Mouse (Mus musculus): Measurements from ENCODE around the gene Palm2.

- TF ChIP-seq POLR2A (IDR thresholded peaks at IDR 0.05; ENCODE audit: extremely low read depth, insufficient read depth, low read length) (no peak), CTCF (IDR thresholded peaks at IDR 0.05; ENCODE audit: extremely low read depth, insufficient read depth, low read length) (no peak)
Measured at GRCm38 (mm10) chr4:57680186-57680585, 246.1 kb downstream of the Palm2 start.
